Mouse (Mus musculus): ENCODE measurements around the gene Lman1l.

The Lman1l gene

DNA sequence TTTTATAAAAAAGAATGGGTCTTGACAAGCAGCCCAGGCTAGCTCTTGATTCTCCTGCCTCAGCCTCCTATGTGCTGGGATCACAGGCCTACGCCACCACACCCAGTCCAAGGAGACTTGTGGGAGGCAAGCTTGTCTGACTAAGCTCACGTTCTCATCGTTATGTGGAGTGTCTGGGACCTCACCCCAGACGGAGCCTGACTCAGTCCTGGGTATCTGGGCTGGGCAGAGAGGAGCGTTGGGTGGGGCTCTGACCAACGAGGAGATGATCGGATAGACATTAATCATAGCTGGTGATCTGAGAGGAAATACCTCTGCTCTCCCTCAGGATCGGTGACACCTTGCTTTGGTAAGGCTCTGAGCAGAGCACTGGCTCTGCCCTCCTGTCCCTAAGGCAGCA lies 1.7 kb downstream of the Lman1l start:
- in situ Hi-C loops (cut with MboI), result no loop called here

DNA sequence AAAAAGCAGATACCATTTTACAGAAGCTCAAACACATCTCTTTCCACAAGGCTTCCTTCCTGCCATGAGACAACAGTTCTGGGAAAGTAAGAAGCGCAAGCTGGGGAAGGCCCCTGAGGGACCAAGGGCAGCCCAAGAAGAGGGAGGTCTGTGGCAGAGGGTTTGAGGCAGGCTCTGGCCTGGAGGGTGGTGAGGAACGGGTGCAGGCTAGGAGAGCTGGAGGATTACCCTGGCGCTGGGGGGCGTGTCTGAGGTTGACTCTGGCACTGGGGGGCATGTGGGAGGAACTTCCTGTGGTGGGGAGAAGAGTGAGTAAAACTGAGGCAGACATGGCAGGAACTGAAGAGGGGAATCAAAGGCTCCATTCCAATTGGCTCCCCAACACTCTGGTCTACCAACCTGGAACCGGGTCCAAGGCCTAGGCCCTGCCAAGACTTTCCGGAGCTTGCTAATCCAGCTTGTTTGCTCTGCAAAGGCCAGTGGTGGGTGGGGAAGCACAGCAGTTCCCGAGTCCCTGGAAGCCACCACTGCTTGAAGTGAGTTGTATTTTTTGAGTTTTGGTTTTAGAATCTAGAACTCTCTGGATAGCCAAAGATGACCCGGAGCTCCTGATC lies 2.9 kb downstream of the Lman1l start:
- in situ Hi-C loops (cut with MboI), result no loop called here

DNA sequence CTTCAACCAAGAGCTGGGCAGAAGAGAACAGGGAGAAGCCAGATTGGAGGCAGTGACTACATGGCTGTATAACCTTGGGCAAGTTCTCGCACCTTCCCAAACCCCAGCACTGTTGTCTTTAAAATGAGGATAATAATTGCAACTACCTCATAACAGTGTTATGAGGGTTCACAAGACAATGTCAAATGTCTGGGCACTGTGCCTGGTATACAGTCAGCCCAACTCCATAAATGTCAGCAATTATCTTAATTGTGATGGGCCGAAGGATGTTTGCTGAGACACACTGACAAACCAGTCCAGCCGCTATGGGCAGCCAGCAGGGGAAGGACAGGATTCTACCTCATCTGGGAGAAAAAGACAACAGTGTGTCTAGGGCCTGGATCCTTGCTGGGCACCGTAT lies 5.8 kb downstream of the Lman1l start:
- in situ Hi-C loops (cut with MboI), result no loop called here

DNA sequence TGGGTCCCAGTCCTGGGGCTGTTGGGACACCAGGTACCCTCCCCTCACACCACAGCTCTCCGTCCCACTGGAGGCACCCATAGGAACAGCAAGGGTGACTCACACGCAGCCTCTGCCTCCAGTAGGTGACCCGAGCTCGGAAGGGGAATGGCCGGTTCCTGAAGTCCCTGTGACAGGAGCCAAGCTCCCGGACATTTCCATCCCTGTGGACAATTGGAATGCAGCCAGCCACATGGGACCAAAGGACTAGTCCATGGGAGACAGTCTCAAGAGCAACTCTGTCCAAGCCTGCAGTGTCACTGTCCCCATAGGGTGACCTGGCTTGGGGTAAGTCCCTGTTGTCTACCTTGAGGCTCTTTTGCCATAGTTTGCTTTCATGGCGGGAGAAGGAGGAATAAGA lies 6.6 kb downstream of the Lman1l start:
- in situ Hi-C loops (cut with MboI), result no loop called here

DNA sequence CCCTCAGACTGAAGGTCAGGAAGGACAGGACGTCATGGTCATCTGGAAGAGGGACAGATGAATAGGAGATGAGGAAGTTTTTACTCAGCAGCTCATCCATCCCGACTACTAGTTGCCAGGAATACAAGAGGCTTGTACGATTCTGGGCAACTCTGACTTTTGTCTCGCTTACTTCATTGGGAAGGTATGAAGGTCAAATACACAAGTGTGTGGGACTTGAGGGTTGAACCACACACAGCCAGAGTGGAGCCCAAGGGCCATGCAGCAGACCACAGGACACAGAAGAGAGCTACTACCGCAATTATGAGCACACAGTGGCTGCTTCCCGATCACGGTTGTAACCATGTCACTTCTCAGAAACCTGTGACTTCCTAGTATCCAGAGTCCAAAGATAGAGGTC lies 8.0 kb downstream of the Lman1l start:
- in situ Hi-C loops (cut with MboI), result no loop called here

DNA sequence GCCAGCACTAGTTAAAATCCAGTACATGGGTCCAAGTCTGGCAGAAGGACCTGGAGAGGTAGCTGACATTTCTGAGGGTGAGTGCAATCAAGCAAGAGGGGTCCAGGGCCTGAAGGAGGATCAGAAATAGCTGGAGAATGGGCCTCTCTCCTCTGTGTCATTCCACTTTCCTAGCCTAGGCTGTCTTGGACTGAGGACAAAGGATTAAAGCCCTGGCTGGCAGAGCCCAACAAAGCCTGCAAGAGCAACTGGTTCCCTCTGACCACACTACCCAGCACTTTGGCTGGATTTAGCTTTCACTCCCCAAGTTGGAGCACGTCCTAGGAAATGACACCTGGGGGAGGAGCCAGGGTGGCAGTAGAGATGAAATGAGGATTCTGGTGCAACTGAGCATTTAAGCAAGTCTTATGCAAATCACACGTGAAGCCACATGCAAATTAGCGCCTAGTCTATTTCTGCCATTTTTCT lies 10.2 kb downstream of the Lman1l start:
- in situ Hi-C loops (cut with MboI), result no loop called here

DNA sequence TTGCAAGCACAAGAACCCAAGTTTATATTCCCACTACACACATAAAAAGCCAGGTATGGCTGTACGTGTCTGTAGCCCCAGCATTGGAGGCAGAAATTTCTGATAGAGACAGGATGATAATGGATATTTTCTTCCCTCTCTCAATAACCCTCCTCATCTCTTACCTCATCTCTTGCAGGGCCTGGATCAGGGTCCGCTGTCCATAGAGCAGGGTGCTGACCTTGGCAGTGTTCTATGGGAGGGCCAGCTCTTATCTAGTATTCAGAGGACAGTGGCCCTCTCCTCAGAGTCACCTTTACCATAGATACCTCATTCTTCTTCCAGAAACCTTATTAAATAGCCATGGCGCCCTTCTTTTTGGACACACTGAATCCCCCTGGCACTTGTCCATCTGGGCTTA lies 10.8 kb downstream of the Lman1l start:
- in situ Hi-C loops (cut with MboI), result no loop called here

DNA sequence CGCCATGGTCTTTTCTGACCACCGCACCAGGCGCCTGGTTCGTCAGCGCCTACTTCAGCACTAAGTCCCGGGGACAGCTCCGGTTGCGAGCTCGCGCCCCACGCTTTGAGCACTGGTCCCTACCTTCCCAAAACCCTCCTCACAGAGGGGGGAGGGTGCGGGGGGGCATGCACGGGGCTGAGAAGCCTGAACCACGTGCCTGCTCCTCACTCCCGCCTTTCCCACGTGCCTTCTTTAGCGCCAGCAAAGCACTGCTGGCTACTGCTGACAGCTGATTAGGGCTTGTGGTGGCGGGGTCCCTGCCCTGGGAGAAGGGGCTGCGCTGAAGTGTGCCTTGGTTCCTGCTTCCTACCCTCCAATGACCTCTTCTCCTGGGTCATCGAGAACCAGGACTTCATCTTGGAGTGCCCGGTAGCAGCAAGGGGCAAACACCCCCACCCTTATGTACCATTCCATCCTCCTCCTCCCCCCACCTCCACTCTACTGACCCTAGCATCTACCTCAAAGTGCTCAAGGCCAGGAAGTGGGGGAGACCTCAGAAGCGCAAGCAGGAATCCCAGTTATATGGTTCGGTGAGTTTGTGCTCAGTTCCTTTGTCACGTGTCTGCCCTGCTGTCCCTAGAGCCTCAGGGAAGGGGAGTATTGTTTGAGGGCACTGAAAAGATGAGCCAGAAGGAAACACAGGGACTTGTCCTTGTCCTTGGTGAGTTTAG lies 14.3 kb downstream of the Lman1l start, which contains the start of gene Cplx3:
TSS of gene Cplx3 (minus strand) at position 143 of the 713 bp plus-strand sequence.
- in situ Hi-C loops (cut with MboI), result no loop called here

DNA sequence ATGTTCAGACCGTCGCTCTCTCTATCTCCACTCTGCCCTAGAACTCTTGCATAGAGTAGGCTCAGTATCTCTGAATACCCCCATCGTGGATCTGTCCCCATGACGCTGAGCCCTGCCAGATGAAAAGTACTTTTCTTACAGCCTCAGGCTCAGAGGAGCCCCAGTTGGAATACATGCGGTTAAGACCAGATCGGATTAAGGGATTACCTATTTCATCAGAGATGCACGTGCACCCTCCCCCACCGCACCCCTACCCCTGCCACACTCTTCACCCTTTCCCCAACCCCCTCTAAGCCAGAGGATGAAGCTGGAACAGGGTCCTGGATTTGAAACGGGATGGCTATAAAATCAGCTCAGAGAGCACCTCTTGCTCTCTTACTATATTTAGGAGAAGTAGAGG lies 15.1 kb downstream of the Lman1l start:
- in situ Hi-C loops (cut with MboI), result no loop called here

DNA sequence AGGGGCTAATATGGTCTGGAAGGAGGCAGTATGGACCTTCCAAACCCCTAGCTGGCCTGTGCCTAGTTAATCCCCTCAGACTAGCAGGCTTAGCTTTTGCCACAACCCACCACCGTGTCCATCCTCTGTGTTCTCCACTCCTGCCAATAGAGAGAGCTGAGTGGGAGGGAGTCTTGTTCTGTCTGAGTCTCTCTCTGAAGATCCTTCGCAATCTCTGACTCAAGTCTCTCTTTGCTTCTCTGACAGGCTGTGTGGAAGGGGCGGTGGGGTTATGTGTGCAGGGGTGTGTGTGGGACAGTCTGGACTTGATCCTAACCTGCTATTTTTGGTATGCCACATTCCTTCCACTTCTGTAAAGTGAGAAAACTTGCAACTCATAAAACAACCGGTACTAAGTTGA lies 15.7 kb downstream of the Lman1l start:
- in situ Hi-C loops (cut with MboI), result no loop called here

DNA sequence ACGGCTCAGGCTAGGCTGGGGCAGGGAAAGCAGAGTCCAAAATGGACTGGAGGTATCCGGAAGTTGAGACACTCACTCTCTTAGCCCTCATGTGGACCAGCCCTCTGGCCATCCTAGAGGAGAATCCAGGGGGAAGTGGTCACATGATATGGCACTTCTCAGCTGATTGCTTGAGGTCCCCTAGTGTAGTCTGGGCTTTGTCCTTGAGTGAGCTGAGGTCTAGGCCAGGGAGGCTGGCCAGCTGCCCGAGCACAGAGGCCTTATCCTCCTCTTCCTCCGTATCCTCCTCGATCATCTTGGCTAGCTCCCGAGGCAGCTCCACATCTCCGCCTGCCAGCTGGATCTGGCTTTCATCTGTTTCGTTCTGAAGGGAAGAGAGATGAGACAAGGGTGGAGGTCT lies 18.5 kb downstream of the Lman1l start:
- in situ Hi-C loops (cut with MboI), result no loop called here

DNA sequence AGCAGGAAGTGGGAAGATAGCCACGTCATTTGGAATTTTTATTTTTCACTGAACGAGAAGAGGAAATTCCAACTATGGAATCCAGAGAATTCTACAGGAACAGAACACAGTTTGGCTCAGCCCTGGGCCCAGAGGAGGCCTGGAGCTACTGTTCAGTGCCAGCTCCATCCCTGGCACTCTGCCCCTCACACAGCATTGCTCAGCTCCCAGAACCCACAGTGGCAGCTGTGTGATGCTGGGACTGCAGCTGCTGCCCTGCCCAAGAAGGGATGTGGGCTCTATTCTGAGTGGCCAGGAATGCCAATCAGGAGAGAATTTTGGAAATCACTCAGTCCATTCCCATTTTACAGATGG lies 19.2 kb downstream of the Lman1l start:
- in situ Hi-C loops (cut with MboI), result no loop called here

DNA sequence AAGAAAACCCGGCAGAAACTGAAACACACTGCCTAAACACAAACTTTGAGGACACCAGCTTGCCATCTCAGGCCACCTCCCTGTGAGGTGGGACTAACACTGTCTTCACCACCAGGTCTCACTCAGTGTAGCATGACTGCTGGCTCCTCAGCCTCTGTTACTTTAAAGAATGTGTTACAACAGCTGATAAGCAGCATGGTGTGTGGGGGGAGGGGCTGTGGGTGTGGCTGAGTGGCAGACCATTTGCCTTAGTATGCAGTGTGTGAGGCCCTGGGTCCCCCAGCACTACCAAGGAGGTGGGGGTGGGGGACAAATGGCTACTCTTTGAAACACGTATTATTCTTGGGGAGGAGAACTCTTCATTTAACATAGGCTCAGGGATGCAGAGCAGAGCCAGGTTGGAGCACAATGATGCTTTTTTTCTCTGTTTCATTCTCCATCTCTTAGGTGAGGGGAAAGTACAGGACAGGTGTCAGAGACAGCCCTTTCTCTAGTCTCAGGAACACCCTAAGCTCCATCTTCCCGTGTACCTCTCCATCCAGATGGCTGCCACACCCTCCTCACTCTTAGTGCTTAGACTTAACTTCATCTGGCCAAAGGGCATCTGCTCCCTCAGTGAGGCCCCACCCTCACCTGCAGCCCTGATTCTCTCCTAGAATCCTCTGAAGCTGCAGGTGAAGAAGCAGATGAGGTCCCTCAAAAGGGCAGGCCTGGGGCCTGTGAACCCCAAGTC lies 19.8 kb downstream of the Lman1l start:
- in situ Hi-C loops (cut with MboI), result no loop called here

DNA sequence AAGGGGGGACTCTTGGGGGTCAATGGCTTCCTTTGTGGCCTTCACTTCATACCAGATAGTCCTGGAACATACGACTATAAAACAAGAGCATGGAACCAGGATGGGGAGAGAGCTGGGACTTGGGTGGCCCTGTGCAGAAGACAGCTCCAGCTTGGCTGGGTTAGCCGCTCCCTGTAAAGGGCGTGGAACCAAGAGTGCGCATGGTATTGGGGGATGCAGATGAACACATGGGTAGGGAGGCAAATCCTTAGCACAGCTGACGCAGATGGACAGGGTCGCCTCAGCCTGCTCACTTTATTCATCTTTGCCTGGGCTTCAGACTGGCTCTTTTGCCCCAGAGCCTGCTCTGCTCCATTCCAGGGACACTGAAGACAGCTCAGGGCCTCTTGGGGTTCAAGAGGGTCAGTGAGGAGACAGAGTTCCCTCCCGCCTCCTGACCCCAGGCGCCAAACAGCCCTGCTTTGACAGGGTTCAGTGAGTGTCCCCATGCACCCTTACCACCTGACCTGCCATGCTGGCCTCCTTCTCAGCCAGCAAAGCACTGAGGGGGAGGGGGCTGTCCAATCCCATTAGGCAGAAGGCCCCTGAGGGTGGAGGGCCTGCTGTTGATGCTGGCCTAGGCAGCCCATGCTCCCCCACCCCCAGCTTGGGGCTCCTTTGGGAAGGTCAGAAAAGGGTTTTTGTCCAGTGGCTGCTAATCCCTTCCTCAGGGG lies 21.6 kb downstream of the Lman1l start:
- in situ Hi-C loops (cut with MboI), result no loop called here

DNA sequence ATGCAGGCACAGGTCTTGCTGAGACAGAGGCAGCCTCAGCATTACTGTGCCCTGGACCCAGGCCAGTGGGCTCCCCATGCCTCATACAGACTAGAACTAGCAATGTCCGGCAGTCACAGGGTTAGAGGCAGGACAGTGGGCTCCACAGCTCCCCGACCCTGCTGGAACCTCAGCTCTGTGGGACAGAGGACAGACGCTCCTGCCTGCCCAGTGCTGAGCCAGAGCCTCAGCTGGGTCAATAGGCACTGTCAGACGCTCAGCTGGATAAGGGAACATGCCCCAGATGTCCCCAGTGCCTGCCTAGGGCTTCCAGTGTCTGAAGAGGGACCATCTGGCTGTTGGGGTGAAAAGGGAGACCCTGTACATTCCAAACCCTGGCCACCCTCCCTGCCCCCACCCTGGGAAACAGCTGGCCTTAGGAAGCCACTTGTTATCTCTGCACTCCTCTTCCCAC lies 22.6 kb downstream of the Lman1l start:
- in situ Hi-C loops (cut with MboI), result no loop called here

DNA sequence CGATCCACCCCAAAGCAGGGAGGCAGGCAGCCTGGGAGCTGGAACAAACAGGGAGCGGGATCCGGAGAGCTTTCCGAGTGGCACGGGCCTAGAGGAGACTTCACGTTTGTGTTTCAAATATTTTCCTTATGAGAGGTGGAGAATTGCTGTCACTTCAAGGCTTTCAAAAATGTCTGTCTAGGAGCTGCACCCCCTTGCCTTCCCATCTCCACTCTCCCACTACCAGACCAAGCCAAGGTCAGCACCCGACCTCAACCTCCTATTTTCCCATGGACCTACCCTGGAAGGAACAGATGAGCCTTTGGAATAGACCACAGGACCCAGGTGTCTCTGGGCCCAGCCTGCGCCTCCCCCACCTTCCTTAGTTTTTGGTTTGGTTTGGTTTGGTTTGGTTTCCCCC lies 23.3 kb downstream of the Lman1l start:
- in situ Hi-C loops (cut with MboI), result no loop called here

DNA sequence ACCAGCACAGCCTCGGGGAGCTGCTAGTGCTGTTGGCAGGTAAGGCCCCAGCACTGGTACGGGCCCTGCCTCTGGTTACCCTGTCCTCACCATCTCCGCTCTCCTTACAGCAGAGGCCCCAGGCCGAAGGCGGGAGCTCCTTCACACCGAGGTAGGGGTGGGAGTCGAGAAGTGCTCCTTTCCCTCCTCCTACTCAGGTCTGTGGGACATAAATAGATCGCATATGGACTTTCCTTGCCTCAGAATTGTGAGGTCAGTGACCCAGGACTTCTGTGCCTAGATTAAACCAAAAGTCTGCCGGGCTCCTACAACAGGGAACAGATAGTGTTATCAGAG lies 26.4 kb downstream of the Lman1l start:
- in situ Hi-C loops (cut with MboI), result no loop called here

DNA sequence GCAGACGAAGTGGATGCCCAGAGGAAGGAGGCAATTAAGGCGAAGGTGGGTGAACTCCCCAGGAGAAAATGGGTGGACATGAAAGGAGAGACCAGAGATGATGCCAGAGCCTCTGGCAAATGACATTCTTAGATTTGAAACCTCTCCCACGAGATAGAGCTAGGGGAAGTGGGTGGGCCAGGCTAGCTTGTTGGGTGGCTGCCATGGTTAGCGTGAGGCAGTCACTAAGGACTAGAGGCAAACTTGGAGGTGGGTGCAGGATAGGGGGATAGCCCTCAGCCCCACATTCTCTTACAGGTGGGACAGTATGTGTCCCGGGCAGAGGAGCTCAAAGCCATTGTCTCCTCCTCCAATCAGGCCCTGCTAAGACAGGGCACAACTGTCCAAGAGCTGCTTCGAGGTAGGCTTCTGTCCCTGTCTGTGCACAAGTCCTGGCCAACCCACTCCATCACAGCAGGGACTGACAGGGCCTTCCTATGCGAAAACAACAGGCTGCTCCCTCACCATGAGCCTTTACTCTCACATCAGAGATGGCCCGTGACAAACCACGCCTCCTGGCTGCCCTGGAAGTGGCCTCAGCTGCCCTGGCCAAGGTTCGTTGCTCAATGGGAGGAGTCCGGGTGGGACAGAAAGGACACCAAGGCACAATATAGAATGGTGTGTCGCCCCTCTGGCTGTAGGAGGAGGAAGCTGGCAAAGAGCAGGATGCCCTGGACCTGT lies 27.0 kb downstream of the Lman1l start:
- in situ Hi-C loops (cut with MboI), result no loop called here

DNA sequence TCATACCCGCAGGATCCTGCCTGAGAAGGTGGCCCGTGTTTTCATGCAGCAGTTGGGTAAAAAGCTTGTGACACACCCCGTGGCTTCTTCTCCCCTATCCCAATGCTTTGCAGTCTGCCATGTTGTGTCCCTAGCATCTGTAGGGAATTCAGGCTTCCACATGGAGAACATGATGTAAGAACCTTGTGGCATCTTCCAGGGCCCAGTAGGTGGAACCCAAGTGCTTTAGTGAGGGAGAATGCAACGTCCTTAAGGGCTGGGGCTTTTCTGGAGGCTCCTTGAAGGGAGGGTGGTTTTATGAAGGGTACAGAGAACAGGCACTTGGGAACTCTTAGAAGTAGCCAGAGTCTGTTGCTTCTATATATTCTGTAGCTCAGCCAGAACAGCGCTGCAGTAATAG lies 29.8 kb downstream of the Lman1l start:
- in situ Hi-C loops (cut with MboI), result no loop called here

DNA sequence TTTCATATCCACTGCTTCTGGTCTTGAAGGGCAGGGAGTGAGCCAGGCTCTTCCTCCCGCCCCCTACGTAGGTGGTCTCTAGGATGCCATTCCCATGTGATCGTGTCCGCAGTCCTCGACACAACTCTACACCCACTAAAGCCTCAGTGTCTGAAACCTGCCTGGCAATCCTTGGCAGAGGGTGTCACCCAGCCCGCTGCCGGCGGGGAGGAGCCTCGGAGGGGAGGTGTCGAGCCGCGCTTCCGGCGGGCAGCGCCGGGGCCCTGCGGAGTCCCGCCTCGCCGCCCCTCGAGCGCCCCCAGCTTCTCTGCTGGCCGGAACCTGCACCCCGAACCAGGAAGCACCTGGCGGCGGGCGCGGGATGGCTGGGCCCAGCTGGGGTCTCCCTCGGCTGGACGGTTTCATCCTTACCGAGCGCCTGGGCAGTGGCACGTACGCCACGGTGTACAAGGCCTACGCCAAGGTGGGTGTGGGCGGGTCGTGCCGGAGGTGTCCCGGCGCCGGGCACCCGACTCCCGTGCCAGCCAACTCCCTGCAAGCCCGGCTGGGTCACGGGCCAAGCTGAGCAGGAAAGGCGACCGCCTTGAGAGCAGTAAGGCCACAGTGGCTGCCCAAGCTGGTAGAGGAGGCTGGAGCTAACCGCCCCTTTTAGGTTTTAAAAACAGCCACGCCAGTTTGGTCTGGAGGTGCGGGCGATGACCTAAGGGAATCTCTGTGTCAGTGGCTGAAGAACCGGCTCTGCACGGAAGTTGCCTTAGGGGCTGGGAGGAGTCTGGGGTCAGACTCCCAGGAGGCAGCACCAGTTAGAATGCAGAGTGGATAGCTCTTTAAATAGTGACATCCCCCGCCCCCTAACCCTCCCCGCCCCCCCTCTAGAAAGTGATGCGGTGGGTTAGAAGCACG lies 31.1 kb downstream of the Lman1l start, which contains the start of gene Ulk3:
TSS of gene Ulk3 (plus strand) at position 229 of the 903 bp plus-strand sequence.
- in situ Hi-C loops (cut with MboI), result no loop called here

DNA sequence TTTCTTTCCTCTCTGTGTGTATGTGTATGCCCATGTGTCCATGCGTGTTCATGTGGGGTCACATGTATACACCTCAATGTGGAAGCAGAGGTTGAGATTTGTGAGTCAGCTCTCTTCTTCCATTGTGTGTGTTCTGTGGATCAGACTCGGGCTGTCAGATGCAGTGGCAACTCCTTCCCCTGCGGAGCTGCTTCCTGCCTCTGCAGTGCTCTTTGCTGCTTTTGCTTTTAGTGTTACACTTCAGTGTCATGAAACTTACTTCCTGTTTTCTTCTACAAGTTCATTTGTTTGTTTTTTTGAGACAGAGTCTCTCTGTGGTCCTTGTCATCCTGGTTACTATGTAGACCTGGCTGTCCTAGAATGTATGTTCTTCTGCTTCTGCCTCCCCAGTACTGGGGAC lies 35.6 kb downstream of the Lman1l start:
- in situ Hi-C loops (cut with MboI), result no loop called here

Data from mature B cell (primary cell).